Mouse (Mus musculus): ENCODE measurements around the gene Fam131b. TPM values are rescaled to one million over a fixed set of nuclear protein-coding genes. Genes with fewer than 3 reads are reported as not detected.

Gene Fam131b
- polyA plus RNA-seq, 1 experiment from 2014 or later = 0.05 TPM

GRCm38 (mm10) chr6:42342171-42342570, 17.7 kb upstream of the Fam131b start:
- 77% methylated on average over 1 of the region's 1 CpGs for WGBS
- Histone ChIP-seq H3K9ac (ENCODE audit: low read depth, low read length) (no peak overlapping the region), H3K27me3 (ENCODE audit: control insufficient read depth, insufficient read depth, low read length) (no peaks in the 10 kb centered on the region), H3K4me2 (replicated peaks; ENCODE audit: low read depth, low read length) (no peak overlapping the region), H3K4me3 (ENCODE audit: low read length) (no peak overlapping the region), H3K9me3 (ENCODE audit: control insufficient read depth, low read length) (no peaks in the 10 kb centered on the region), H3K4me1 (ENCODE audit: control insufficient read depth, insufficient read depth, low read length) (no peaks in the 10 kb centered on the region), H3K36me3 (ENCODE audit: control insufficient read depth, insufficient read depth, low read length) (no peaks in the 10 kb centered on the region), H3K27ac (ENCODE audit: low read depth, low read length) (no peak overlapping the region)
- no peak for ATAC-seq (ENCODE audit: low FRiP score, low TSS enrichment)

- H3K27ac ChIP-seq (ENCODE audit: low read depth, low read length) = no peak overlapping the region
- 78% methylated on average over 5 of the region's 5 CpGs for WGBS
- ATAC-seq (ENCODE audit: low FRiP score, low TSS enrichment) = no peak
Observed at GRCm38 (mm10) chr6:42339981-42340380, 15.5 kb upstream of the Fam131b start.

GRCm38 (mm10) chr6:42339189-42339588, 14.7 kb upstream of the Fam131b start:
- Histone ChIP-seq H3K27me3 (ENCODE audit: control insufficient read depth, insufficient read depth, low read length) (no peaks in the 10 kb centered on the region), H3K9me3 (ENCODE audit: control insufficient read depth, low read length) (no peaks in the 10 kb centered on the region), H3K9ac (ENCODE audit: low read depth, low read length) (no peak overlapping the region), H3K4me1 (ENCODE audit: control insufficient read depth, insufficient read depth, low read length) (no peaks in the 10 kb centered on the region), H3K36me3 (ENCODE audit: control insufficient read depth, insufficient read depth, low read length) (no peaks in the 10 kb centered on the region), H3K4me3 (ENCODE audit: low read length) (no peak overlapping the region), H3K27ac (ENCODE audit: low read depth, low read length) (no peak overlapping the region), H3K4me2 (replicated peaks; ENCODE audit: low read depth, low read length) (no peak overlapping the region)
- 92% methylated on average over 2 of the region's 2 CpGs for WGBS
- no peak for ATAC-seq (ENCODE audit: low FRiP score, low TSS enrichment)

More at GRCm38 (mm10) chr6:42339981-42340380, 15.5 kb upstream of the Fam131b start:
- Histone ChIP-seq H3K9me3 (ENCODE audit: control insufficient read depth, low read length) (no peaks in the 10 kb centered on the region), H3K36me3 (ENCODE audit: control insufficient read depth, insufficient read depth, low read length) (no peaks in the 10 kb centered on the region), H3K9ac (ENCODE audit: low read depth, low read length) (no peak overlapping the region), H3K27me3 (ENCODE audit: control insufficient read depth, insufficient read depth, low read length) (no peaks in the 10 kb centered on the region), H3K4me1 (ENCODE audit: control insufficient read depth, insufficient read depth, low read length) (no peaks in the 10 kb centered on the region), H3K4me2 (replicated peaks; ENCODE audit: low read depth, low read length) (no peak overlapping the region), H3K4me3 (ENCODE audit: low read length) (no peak overlapping the region)

GRCm38 (mm10) chr6:42330946-42331345, 6.5 kb upstream of the Fam131b start:
- no peaks in the 10 kb centered on the region for H3K9me3 ChIP-seq (ENCODE audit: control insufficient read depth, low read length)
- H3K27ac ChIP-seq (ENCODE audit: low read depth, low read length) = no peak overlapping the region
- H3K9ac ChIP-seq (ENCODE audit: low read depth, low read length) = no peak overlapping the region
- H3K4me2 ChIP-seq (replicated peaks; ENCODE audit: low read depth, low read length) = no peak overlapping the region
- no peak overlapping the region for H3K4me3 ChIP-seq (ENCODE audit: low read length)
- no peak for ATAC-seq (ENCODE audit: low FRiP score, low TSS enrichment)
- no peaks in the 10 kb centered on the region for H3K27me3 ChIP-seq (ENCODE audit: control insufficient read depth, insufficient read depth, low read length)
- WGBS = 89% methylated on average over 3 of the region's 3 CpGs
- H3K36me3 ChIP-seq (ENCODE audit: control insufficient read depth, insufficient read depth, low read length) = no peaks in the 10 kb centered on the region
- no peaks in the 10 kb centered on the region for H3K4me1 ChIP-seq (ENCODE audit: control insufficient read depth, insufficient read depth, low read length)

- Histone ChIP-seq H3K9ac (ENCODE audit: low read depth, low read length) (no peak overlapping the region), H3K9me3 (ENCODE audit: control insufficient read depth, low read length) (no peaks in the 10 kb centered on the region), H3K4me2 (replicated peaks; ENCODE audit: low read depth, low read length) (no peak overlapping the region), H3K27me3 (ENCODE audit: control insufficient read depth, insufficient read depth, low read length) (no peaks in the 10 kb centered on the region), H3K27ac (ENCODE audit: low read depth, low read length) (no peak overlapping the region), H3K36me3 (ENCODE audit: control insufficient read depth, insufficient read depth, low read length) (no peaks in the 10 kb centered on the region), H3K4me3 (ENCODE audit: low read length) (no peak overlapping the region), H3K4me1 (ENCODE audit: control insufficient read depth, insufficient read depth, low read length) (no peaks in the 10 kb centered on the region)
- no peak for ATAC-seq (ENCODE audit: low FRiP score, low TSS enrichment)
- 71% methylated on average over 3 of the region's 3 CpGs for WGBS
Observed at GRCm38 (mm10) chr6:42330216-42330615, 5.8 kb upstream of the Fam131b start.

- WGBS = 75% methylated on average over 3 of the region's 3 CpGs
- ATAC-seq (ENCODE audit: low FRiP score, low TSS enrichment) = no peak
- Histone ChIP-seq H3K36me3 (ENCODE audit: control insufficient read depth, insufficient read depth, low read length) (no peaks in the 10 kb centered on the region), H3K9ac (ENCODE audit: low read depth, low read length) (no peak overlapping the region), H3K9me3 (ENCODE audit: control insufficient read depth, low read length) (no peaks in the 10 kb centered on the region), H3K4me1 (ENCODE audit: control insufficient read depth, insufficient read depth, low read length) (0 out of 2 replicates have a peak, but pooled peaks cover 5% of the 10 kb centered on the region), H3K4me3 (ENCODE audit: low read length) (no peak overlapping the region), H3K4me2 (replicated peaks; ENCODE audit: low read depth, low read length) (no peak overlapping the region), H3K27me3 (ENCODE audit: control insufficient read depth, insufficient read depth, low read length) (peaks cover 9% of the 10 kb centered on the region), H3K27ac (ENCODE audit: low read depth, low read length) (no peak overlapping the region)
Observed at GRCm38 (mm10) chr6:42328757-42329156, 4.3 kb upstream of the Fam131b start.

- Histone ChIP-seq H3K4me3 (ENCODE audit: low read length) (no peak overlapping the region), H3K27me3 (ENCODE audit: control insufficient read depth, insufficient read depth, low read length) (peaks cover 30% of the 10 kb centered on the region)
- 85% methylated on average over 3 of the region's 3 CpGs for WGBS
Observed at GRCm38 (mm10) chr6:42326509-42326908, 2.1 kb upstream of the Fam131b start.

GRCm38 (mm10) chr6:42325268-42325609, 796 bp upstream of the Fam131b start:
- Histone ChIP-seq H3K27ac (ENCODE audit: low read depth, low read length) (no peak overlapping the region), H3K9ac (ENCODE audit: low read depth, low read length) (no peak overlapping the region), H3K9me3 (ENCODE audit: control insufficient read depth, low read length) (no peaks in the 10 kb centered on the region), H3K27me3 (ENCODE audit: control insufficient read depth, insufficient read depth, low read length) (peaks cover 30% of the 10 kb centered on the region), H3K4me2 (replicated peaks; ENCODE audit: low read depth, low read length) (peak overlapping the region; percentile 100), H3K4me3 (ENCODE audit: low read length) (peak overlapping the region; percentile 64), H3K4me1 (ENCODE audit: control insufficient read depth, insufficient read depth, low read length) (0 out of 2 replicates have a peak, but pooled peaks cover 11% of the 10 kb centered on the region), H3K36me3 (ENCODE audit: control insufficient read depth, insufficient read depth, low read length) (no peaks in the 10 kb centered on the region)
- 4% methylated on average over 7 of the region's 7 CpGs for WGBS
- ATAC-seq (ENCODE audit: low FRiP score, low TSS enrichment) = no peak

More at GRCm38 (mm10) chr6:42326509-42326908, 2.1 kb upstream of the Fam131b start:
- Histone ChIP-seq H3K9ac (ENCODE audit: low read depth, low read length) (no peak overlapping the region), H3K36me3 (ENCODE audit: control insufficient read depth, insufficient read depth, low read length) (no peaks in the 10 kb centered on the region), H3K9me3 (ENCODE audit: control insufficient read depth, low read length) (no peaks in the 10 kb centered on the region), H3K4me1 (ENCODE audit: control insufficient read depth, insufficient read depth, low read length) (0 out of 2 replicates have a peak, but pooled peaks cover 11% of the 10 kb centered on the region), H3K4me2 (replicated peaks; ENCODE audit: low read depth, low read length) (no peak overlapping the region), H3K27ac (ENCODE audit: low read depth, low read length) (no peak overlapping the region)
- no peak for ATAC-seq (ENCODE audit: low FRiP score, low TSS enrichment)

- H3K27me3 ChIP-seq (ENCODE audit: control insufficient read depth, insufficient read depth, low read length) = peaks cover 30% of the 10 kb centered on the region
- H3K4me1 ChIP-seq (ENCODE audit: control insufficient read depth, insufficient read depth, low read length) = 0 out of 2 replicates have a peak, but pooled peaks cover 11% of the 10 kb centered on the region
- H3K9me3 ChIP-seq (ENCODE audit: control insufficient read depth, low read length) = no peaks in the 10 kb centered on the region
- peak overlapping the region; percentile 100 for H3K4me2 ChIP-seq (replicated peaks; ENCODE audit: low read depth, low read length)
- H3K36me3 ChIP-seq (ENCODE audit: control insufficient read depth, insufficient read depth, low read length) = no peaks in the 10 kb centered on the region
- peak; percentile 69 for ATAC-seq (ENCODE audit: low FRiP score, low TSS enrichment)
- under 1% methylated on average over 23 of the region's 32 CpGs for WGBS
- peak overlapping the region; percentile 54 for H3K9ac ChIP-seq (ENCODE audit: low read depth, low read length)
- no peak overlapping the region for H3K27ac ChIP-seq (ENCODE audit: low read depth, low read length)
- peak overlapping the region; percentile 64 for H3K4me3 ChIP-seq (ENCODE audit: low read length)
Observed at GRCm38 (mm10) chr6:42324067-42324481, 369 bp downstream of the Fam131b start.

Measured in kidney, embryonic 14.5 days (tissue).